Mouse (Mus musculus) liver, postnatal 0 days (tissue): ENCODE results near the gene 1110059E24Rik. TPM values are rescaled to one million over a fixed set of nuclear protein-coding genes. Genes with fewer than 3 reads are reported as not detected.
A peak's percentile ranks its signal among the peaks of the same experiment; 100 is the strongest.

Experiments
- ATAC-seq: fragments of 200-750 bp; cut with Nextera tagmentation; 2 replicates; pipeline ENCODE4 v1.8.0; 2017; ENCODE audit warnings: mild to moderate bottlenecking, moderate library complexity
- DNase-seq: peaks from one replicate; pipeline ENCODE4 v3.0.0-alpha.2; 2016
- H3K27ac ChIP-seq: fragments of 300-500 bp; sonication (generic); 2 replicates; pipeline ENCODE4 v1.5.1; 2014; ENCODE audit warnings: antibody characterized with exemption, moderate library complexity, mild to moderate bottlenecking, low read depth
- H3K27me3 ChIP-seq: fragments of 300-500 bp; sonication (generic); 2 replicates; pipeline ENCODE4 v1.6.1; 2014; ENCODE audit warnings: low read length, control low read depth, mixed read lengths; ENCODE audit not compliant: insufficient read depth
- H3K36me3 ChIP-seq: fragments of 300-500 bp; sonication (generic); replicated peaks from 2 replicates; pipeline ENCODE4 v1.6.1; 2014; ENCODE audit warnings: mild to moderate bottlenecking, control low read depth, low read length, moderate library complexity, mixed read lengths; ENCODE audit not compliant: insufficient read depth
- H3K4me1 ChIP-seq: fragments of 300-500 bp; sonication (generic); 2 replicates; pipeline ENCODE4 v1.6.1; 2014; ENCODE audit warnings: antibody characterized with exemption, mild to moderate bottlenecking, control low read depth; ENCODE audit not compliant: insufficient read depth
- H3K4me2 ChIP-seq: fragments of 300-500 bp; sonication (generic); 2 replicates; pipeline ENCODE4 v1.6.1; 2014; ENCODE audit warnings: low read depth, mild to moderate bottlenecking, low read length, moderate library complexity, mixed read lengths
- H3K4me3 ChIP-seq: fragments of 300-500 bp; sonication (generic); 2 replicates; pipeline ENCODE4 v1.5.1; 2014; ENCODE audit warnings: low read depth, low read length
- H3K9ac ChIP-seq: fragments of 300-500 bp; sonication (generic); replicated peaks from 2 replicates; pipeline ENCODE4 v1.6.1; 2014; ENCODE audit warnings: mild to moderate bottlenecking, moderate library complexity
- H3K9me3 ChIP-seq: fragments of 300-500 bp; sonication (generic); 2 replicates; pipeline ENCODE4 v1.6.1; 2016; ENCODE audit warnings: mild to moderate bottlenecking, control low read depth, low read length, mixed read lengths
- CTCF ChIP-seq: sonication (generic); IDR thresholded peaks from 2 replicates; pipeline ENCODE4 v1.5.1; 2016; ENCODE audit warnings: antibody characterized with exemption, low read depth
- EP300 ChIP-seq: IDR thresholded peaks from 2 replicates; pipeline ENCODE4 v1.6.1; 2016; ENCODE audit warnings: antibody characterized with exemption, low read depth, mild to moderate bottlenecking
- WGBS: fragments of 180-500 bp; shearing (Covaris S2); extraction: QIAGEN DNeasy Blood & Tissue Kit; methylation state at CpG from one replicate; pipeline ENCODE4 v1.1.7; 2014; ENCODE audit not compliant: insufficient replicate concordance; 5-methylcytosine and 5-hydroxymethylcytosine counted together
- polyA plus RNA-seq: library from polyadenylated mRNA; unstranded; fragments of >200 nt; fragmentation: Nextera tagmentation; extraction: Ambion mirVana; gene quantifications from 2 replicates; pipeline ENCODE4 v1.2.1, GENCODE M21; 2015

Gene 1110059E24Rik
- polyA plus RNA-seq, 1 experiment from 2014 or later, result 17.7 TPM

GRCm38 (mm10) chr19:21643935-21644334 is 8.8 kb downstream of the 1110059E24Rik start:
- H3K36me3 ChIP-seq, result 0 out of 2 replicates have a peak, but pooled peaks cover 3% of the 10 kb centered on the region
- DNase-seq, result no peak
- H3K4me1 ChIP-seq, result peaks cover 24% of the 10 kb centered on the region
- no peak overlapping the region for H3K27ac ChIP-seq
- H3K4me2 ChIP-seq, result no peak overlapping the region
- no peak overlapping the region for H3K4me3 ChIP-seq
- ATAC-seq, result no peak
- H3K27me3 ChIP-seq, result no peaks in the 10 kb centered on the region
- 71% methylated on average over 1 of the region's 1 CpGs for WGBS
- H3K9me3 ChIP-seq, result no peaks in the 10 kb centered on the region
- no peak for TF ChIP-seq EP300
- no peak for TF ChIP-seq CTCF
- H3K9ac ChIP-seq, result no peak overlapping the region

DNA sequence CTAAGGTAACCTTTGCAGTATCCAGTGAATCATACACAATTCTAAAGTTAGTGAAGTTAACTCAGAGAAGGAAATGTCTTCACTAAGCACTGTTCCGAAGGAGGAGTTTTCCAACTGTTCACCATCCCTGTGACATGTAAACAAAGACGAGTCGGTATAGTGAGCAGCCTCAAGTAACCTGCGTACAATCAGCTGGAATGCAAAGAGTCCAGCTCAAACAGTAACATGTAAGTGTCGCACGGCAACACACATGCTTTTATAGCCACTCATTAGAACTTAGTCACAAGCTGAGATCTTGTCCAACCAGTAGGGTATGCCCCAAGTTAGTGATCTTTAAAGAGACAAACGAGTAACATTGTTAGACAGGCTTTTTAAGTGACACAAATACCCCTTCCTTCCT is 15.1 kb downstream of the 1110059E24Rik start:
- ATAC-seq (no peak), DNase-seq (no peak)
- no peak overlapping the region for H3K4me3 ChIP-seq
- peaks cover 3% of the 10 kb centered on the region; the same call in 1 of the 2 replicates for H3K4me1 ChIP-seq
- no peaks in the 10 kb centered on the region for H3K9me3 ChIP-seq
- H3K27ac ChIP-seq, result no peak overlapping the region
- no peaks in the 10 kb centered on the region for H3K27me3 ChIP-seq
- TF ChIP-seq CTCF (no peak), EP300 (no peak)
- H3K4me2 ChIP-seq, result no peak overlapping the region
- 74% methylated on average over 7 of the region's 7 CpGs for WGBS
- H3K36me3 ChIP-seq, result 0 out of 2 replicates have a peak, but pooled peaks cover 3% of the 10 kb centered on the region
- no peak overlapping the region for H3K9ac ChIP-seq

- H3K4me3 ChIP-seq, result no peak overlapping the region
- H3K27ac ChIP-seq, result no peak overlapping the region
- 67% methylated on average over 3 of the region's 3 CpGs for WGBS
- no peak overlapping the region for H3K9ac ChIP-seq
- TF ChIP-seq CTCF, result no peak
- no peak for TF ChIP-seq EP300
- no peak overlapping the region for H3K4me2 ChIP-seq
- H3K9me3 ChIP-seq, result no peaks in the 10 kb centered on the region
- peaks cover 3% of the 10 kb centered on the region; the same call in 1 of the 2 replicates for H3K4me1 ChIP-seq
- ATAC-seq, result no peak
- no peak for DNase-seq
- no peaks in the 10 kb centered on the region for H3K27me3 ChIP-seq
- H3K36me3 ChIP-seq, result 0 out of 2 replicates have a peak, but pooled peaks cover 3% of the 10 kb centered on the region
These were observed 15.9 kb downstream of the 1110059E24Rik start for GRCm38 (mm10) chr19:21636907-21637306.

DNA sequence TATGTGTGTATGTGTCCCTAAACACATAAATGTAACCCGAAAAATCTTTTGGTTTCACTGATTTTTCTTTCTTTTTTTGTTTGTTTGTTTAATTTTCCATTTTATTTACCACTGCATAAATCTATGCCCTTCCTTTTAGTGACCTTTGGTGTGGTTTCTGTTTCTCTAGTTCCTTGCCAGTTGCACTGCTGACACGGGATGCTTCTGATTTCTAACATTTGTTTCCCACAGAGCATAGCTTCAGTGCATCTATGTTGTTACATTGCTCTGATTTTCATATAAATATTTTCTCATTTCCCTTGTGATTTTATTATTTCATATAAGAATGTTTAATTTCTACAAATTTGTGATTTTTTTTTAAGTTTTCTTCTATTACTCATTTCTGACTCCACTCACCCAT is 17.4 kb downstream of the 1110059E24Rik start:
- Histone ChIP-seq H3K4me1 (peaks cover 3% of the 10 kb centered on the region; the same call in 1 of the 2 replicates), H3K36me3 (no peaks in the 10 kb centered on the region), H3K4me2 (no peak overlapping the region), H3K27ac (no peak overlapping the region), H3K9ac (no peak overlapping the region), H3K4me3 (no peak overlapping the region), H3K27me3 (no peaks in the 10 kb centered on the region), H3K9me3 (no peaks in the 10 kb centered on the region)
- 69% methylated on average over 2 of the region's 2 CpGs for WGBS
- TF ChIP-seq CTCF, result no peak
- no peak for TF ChIP-seq EP300
- DNase-seq (no peak), ATAC-seq (no peak)

GRCm38 (mm10) chr19:21630656-21631331 is 22.0 kb downstream of the 1110059E24Rik start:
- Histone ChIP-seq H3K36me3 (no peaks in the 10 kb centered on the region), H3K4me2 (no peak overlapping the region), H3K4me3 (no peak overlapping the region), H3K4me1 (peaks cover 5% of the 10 kb centered on the region; the same call in 1 of the 2 replicates), H3K27ac (peak overlapping the region; percentile 9; the same call in 1 of the 2 replicates), H3K27me3 (no peaks in the 10 kb centered on the region), H3K9ac (no peak overlapping the region), H3K9me3 (no peaks in the 10 kb centered on the region)
- ATAC-seq (peak; percentile 36; the same call in 1 of the 2 replicates), DNase-seq (no peak)
- 39% methylated on average over 14 of the region's 14 CpGs for WGBS
- TF ChIP-seq CTCF, result no peak
- TF ChIP-seq EP300, result no peak

DNA sequence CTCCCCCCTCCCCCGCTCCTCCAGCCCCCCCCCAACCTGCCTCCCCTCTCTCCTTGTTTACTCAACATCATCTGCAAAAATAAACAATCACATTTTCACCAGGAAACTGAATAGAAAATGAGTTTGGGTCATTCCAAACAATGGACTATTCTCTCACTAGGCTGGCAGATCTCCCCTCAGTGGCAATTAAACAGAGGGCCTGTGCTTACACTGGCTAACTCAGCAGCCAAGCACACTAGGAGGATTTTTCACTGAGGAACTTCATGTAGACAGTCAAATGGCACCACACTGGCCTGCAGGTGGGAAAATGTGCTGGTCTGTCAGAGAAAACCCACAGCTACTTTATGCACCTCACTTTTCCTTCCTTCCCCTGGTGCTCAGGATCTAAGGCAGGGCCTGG is 23.3 kb downstream of the 1110059E24Rik start:
- TF ChIP-seq CTCF (no peak), EP300 (no peak)
- no peak overlapping the region for H3K27ac ChIP-seq

More for the DNA sequence above, 23.3 kb downstream of the 1110059E24Rik start:
- no peaks in the 10 kb centered on the region for H3K36me3 ChIP-seq
- ATAC-seq, result no peak
- 69% methylated on average over 1 of the region's 1 CpGs for WGBS
- H3K4me1 ChIP-seq, result peaks cover 5% of the 10 kb centered on the region
- H3K4me3 ChIP-seq, result no peak overlapping the region
- H3K4me2 ChIP-seq, result no peak overlapping the region
- H3K9me3 ChIP-seq, result no peaks in the 10 kb centered on the region
- H3K9ac ChIP-seq, result no peak overlapping the region
- no peak for DNase-seq
- no peaks in the 10 kb centered on the region for H3K27me3 ChIP-seq
